Mouse (Mus musculus): ENCODE measurements around the gene Ccni. TPM values are rescaled to one million over a fixed set of nuclear protein-coding genes. Genes with fewer than 3 reads are reported as not detected.

Gene Ccni
- 100 to 1,000 TPM; 220 to 233 TPM for total RNA-seq (2021)
- 169 and 270 TPM in 2 replicates for polyA plus RNA-seq (2012; rRNA removed)
- long read RNA-seq, transcript Ccni-201 (7 exons, 2,804 nt): major isoform, 81 of 99 reads
- long read RNA-seq, partial matches to known transcripts: 6 of 99 reads
- long read RNA-seq, other reads (novel, unspliced or antisense): 12 of 99 reads

DNA sequence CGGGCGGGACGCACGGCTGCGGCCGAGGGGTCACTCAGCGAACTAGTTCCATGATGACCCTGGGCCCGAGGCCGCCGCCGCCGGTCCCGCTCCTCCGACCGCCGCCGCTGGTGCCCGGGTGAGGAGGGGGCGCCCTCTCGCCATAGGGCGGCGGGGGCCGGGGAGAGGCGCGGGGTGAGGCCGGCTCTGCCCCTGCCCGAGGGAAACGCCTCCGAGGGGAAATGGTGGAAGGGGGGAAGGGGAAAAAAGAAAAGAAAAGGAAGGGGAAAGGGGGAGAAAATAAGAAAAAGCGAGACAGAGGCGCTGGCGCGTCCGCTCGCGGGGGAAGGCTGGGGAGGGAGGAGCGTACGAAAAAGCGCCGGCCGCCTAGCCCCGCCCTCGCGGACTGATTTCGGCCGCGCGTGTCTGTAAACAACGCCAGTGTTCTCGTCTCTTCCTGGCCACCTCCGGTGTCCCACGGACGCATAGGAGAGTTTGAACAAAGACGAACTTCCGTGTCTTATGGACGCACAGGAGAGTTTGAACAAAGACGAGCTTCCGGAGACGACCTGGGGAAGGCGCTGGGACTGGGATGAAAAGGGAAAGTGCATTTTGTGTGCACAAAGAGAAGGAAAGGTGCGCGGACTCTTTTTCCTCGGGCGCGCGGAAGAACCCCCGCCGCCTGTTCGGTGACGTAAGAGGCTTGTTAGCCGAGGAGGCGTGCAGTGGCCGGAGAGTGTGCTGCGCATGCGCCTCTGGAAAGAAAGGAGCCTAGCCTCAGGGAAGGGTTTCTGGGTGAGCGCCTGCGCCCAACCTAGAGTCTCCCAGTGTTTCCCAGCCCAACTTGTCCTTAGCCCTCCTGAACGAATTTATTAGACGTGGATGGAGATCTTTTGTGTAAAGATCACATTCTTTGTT is at the start of gene Ccni, which contains the start of gene 2010109A12Rik:
TSS of gene Ccni (minus strand) at position 387 of the 897 bp plus-strand sequence.
TSS of gene 2010109A12Rik (plus strand) at position 410 of the 897 bp plus-strand sequence.
- DNase-seq: peak; percentile 97

DNA sequence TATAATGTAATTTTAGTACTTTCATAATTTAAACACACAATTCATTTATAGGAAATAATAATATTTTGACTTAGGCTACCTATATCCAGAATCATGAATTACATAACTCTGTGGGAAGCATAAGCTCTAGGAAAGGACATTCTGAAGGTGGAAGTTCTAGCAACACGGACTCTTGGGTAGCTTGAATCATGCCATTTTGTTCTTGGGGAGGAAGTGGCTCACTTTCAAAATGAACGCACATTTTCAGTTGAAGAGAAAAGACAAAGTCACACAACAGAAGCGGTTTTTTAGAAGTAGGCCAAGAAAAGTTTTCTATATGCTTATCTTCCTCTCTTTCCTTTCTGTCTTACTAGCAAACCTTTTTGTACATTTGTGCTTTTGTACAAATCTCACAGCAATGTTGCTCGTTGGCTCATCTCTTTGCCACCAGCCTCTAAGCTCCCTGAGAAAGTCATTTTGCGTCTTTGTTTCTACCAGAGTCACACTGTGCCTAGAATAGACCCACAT is 49.5 kb upstream of the Ccni start:
- no peak for DNase-seq

DNA sequence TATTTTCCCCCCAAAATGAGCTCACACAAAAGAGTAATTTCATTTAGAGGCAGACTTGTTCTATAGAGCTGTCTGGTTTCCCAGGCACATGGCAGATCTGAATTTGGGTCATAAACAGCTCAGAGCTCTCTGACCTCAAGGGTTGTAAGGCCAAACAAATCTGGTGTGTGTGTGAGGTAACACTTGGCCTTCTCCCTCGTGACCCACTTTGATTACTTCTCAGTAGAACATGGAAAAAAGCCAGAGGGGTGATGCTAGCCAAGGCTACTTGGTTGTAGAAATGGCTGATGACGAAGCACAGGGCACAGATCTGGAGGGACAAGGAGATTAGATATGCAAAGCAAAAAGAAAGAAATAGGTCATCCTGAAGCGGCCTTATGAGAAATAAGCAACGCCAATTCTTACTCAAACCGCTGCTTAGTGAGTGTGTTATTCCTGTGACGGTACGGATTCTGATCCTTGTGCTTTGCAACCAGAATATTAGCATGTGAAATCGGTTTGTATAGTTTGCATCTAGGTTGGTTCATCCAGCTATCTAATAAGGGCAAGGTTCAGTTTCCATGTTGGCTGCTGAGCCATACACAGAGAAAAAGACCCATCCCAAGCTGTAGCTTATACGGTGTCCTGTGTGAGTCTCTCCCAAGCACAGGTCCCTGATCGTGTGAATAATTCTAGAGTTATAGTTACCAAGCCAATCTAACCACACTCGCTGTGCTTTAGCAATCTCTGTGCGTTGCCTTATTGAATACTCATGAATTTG is 44.9 kb upstream of the Ccni start:
- DNase-seq: peak; percentile 91

DNA sequence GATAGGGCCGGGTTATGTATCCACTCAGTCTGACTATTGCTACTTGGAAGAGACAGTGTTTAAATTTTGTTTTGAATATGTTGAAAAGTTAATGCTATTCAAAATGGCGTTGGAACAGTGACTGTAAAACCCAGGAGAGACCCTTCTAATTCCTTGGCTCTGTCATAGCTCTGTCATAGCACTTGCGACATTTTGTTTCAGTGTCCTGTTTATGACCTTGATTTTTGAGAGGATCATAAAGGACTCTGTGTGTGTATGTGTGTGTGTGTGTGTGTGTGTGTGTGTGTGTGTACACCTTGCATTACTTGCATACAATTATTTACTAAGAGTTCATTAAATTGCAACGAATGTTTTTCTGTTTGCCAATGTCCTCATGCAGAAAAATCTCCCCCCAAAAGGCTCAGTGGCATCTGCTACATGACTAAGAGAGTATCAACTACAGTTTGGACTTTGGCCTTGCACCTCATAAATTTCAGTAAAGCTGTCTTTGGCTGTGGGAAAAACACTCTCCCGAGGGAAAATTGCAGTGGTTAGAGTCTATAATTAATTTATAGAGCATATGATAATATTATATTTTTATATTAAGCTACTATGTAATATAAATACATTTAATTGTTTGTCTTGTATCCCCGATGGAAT is 43.8 kb upstream of the Ccni start:
- peak; percentile 12 for DNase-seq

DNA sequence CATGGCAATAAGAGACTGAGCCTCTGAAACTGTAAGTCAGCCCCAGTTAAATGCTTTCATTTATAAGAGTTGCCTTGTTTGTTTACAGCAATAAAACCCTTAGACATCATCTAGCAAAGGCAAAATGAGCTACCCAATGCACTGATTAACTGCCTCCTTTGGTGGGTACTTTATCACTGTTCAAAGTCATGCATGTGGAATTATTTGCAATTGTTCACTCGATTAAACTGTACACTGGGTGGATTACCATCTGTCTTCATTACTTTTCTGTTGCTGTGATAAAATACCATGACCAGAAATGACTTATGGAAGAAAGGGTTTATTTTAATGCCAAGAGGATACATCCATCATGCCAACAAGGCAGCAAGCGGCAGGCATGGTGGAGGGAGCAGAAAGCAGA is 39.0 kb upstream of the Ccni start:
- DNase-seq: no peak

DNA sequence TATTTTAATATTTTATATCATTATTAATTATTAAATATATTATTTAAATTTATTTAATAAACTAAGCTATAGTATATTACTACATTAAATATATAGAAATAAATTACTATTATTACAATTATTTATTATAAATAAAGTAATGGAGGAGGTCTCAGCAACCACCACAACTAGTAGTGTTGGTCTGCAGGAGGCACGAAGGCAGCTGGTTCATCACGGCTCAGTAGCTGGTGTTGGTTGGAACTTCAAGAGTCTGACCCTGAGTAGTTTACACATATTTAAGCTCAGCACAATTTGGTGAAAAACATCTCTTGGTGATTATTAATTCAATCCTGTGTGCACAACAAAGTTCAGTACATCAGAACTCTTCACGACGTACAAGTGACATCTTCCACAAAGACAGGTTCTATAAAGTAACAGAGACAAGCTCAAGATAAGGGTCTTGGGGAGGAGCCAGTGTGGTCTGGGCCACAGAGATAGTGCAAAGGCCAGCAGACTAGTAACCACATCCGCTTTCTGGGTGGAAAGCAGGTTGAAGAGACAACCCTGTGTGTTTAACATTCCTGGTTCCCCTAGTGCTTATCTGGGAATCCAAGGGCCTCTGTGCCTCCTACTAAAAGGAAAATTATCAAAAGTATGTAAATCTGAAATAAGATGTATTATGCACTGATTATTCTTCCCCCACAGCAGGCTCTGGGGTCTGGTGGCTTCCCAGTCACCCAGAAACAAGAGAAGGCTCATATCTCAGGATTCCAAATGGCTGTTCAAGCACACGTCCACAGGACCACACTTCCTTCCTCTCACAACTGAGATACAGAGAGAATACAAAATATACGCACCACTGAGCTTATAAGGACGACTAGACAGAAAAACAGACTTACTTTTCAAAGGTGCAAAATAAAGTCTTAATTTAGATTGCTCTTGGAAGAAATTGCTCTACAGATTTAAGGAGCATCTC is 33.6 kb upstream of the Ccni start:
- DNase-seq: no peak

DNA sequence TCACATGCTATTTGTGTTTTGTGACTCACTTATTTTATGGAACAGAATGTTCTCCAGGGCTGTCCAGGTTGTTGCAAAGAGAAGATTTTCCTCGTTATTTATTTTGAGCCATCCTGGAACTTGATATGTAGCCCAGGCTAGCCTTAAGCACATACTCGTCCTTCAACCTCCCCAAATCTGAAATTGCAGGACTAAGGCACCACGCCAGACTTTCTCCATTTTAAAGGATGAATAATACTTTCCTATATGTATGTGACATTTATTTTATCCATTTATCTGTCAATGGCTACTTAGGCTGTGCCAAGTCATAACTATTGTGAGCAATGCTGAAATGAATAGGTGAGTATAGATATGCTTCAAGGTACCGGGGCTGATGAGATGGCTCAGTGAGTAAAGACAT is 30.2 kb upstream of the Ccni start:
- DNase-seq: no peak

DNA sequence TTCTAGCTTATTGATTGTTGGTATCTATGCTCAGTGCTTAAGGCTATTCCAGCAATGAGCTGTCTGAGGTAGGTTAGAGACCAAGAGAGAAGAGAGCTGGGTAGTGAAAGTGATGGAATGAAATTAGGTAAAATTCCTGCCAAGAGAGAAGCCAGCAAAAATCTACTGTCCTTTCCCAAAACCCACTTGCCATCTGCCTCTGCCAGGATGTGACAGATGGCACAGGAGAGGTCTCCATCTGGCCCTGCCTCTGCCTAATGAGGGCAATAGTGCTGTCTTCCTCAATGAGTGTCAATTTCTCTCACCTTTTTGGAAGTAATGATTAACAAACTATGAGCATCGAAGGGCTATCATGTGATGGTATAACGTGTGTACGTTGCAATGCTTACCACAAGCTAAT is 29.6 kb upstream of the Ccni start:
- no peak for DNase-seq

DNA sequence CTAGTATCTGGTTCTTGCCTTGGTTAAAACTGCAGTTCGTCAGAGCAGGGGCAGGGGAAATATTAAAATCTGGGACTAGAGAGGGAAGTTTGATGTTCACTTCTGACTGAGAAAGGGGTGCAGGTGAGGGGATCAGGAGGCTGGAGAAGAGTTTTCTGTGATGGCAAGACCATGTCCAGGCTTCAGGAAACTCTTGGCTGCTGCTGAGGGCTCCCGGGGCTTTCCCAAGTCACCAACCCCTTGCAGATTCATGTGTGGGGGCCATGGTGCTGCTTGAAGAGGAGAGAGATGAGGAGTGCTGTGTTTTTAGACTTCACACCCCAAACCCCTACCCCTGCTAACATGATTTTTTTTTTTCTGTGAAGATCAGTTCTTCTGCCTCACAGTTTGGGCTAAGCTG is 28.3 kb upstream of the Ccni start:
- DNase-seq: no peak

DNA sequence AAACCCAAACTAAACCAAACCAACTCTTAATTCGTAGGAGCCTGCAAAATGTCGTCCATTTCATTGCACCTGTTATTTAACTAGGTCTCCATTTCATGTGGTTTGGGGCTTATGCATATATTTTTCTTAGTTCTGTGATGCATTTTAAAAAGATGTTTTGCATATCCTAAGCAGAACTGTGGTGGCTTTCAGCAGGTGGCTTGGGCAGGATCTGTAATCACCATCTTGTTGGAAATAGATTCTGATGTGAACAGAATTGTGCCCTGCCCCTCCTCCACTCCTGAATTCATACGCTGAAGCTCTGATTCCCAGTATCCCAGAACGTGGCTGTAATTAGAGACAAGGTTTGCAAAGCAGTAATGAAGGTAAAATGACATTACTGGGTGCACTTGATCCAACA is 27.8 kb upstream of the Ccni start:
- no peak for DNase-seq

DNA sequence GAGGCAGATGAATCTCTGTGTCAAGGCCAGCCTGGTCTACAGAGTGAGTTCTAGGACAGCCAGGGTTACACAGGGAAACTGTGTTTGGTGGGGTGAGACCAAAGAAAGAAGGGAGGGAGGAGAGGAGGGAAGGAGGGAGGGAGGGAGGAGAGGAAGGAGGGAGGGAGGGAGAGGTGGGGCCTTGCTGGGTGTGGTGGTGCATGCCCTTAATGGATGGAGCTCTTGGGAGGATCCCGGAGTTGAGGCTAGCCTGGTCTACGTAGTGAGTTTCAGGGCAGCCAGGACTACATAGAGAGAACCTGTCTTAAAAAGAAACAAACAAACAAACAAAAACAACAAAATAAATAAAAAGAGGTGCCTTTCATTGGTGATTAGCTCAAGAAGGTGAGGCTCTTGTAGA is 26.5 kb upstream of the Ccni start:
- DNase-seq: no peak

DNA sequence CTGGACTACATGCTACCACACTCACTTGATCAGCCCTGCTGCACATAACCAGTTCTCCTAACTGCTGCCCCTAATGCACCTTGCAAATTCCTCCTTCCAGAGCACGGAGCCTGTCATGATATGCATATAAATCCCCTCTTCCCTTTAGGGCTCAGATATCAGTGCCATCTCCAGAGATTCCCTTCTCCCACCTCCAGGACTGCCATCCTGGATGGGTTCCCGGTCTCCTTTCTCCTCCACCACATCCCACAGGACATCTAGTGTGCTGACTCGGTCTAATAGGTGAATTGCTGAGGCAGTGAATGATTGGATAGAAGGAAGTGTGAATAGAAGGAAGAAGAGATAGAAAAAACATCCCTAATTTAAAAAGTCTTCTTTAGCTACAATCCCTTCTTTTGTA is 25.4 kb upstream of the Ccni start:
- DNase-seq: no peak

DNA sequence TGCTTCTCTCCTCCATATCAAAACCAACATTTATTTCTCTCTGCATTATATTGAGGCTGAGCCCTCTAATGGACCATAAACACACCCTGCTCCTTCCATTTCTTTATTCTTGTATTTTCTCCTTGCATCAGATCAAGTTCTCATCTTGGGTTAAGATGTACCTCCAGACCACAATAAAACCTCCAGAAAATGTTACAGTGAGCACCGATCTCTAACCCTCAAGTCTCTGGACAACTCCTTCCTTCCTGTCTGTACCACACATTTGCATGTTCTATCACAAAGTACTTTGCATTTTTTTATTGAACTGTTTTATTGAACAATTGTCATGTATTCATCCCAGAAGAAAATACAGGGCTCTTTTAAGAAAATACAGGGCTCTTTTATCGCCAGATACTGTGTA is 23.2 kb upstream of the Ccni start:
- no peak for DNase-seq

DNA sequence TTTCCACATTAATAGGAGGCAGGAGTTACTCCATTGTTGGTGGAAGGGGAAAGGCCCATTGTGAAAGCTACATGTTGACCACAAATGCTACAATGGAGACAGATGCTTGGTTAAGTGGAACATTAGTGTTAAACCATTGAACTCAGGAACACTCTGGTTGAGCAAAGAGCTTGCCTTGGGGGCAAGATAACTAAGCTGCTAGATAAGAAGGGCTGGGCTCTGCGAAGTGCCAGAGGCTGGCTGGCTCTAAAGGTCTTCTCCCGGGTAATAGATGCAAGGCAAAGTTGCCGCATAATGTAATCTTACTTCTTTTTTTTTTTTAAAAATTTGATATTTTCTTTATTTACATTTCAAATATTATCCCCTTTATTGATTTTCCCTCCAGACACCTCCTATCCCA is 20.9 kb upstream of the Ccni start:
- no peak for DNase-seq

DNA sequence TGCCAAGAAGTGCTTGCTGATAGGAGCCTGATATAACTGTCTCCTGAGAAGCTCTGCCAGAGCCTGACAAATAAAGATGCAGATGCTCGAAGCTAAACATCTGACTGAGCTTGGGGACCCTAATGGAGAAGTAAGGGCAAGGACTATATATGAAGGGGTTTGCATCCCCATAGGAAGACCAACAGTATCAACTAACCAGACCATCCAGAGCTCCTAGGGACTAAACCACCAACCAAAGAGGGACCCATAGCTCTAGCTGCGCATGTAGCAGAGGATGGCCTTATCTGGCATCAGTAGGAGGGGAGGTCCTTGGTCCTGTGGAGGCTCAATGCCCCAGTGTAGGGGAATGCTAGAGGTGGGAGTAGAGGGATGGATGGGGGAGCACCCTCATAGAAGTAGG is 18.3 kb upstream of the Ccni start:
- DNase-seq: no peak

DNA sequence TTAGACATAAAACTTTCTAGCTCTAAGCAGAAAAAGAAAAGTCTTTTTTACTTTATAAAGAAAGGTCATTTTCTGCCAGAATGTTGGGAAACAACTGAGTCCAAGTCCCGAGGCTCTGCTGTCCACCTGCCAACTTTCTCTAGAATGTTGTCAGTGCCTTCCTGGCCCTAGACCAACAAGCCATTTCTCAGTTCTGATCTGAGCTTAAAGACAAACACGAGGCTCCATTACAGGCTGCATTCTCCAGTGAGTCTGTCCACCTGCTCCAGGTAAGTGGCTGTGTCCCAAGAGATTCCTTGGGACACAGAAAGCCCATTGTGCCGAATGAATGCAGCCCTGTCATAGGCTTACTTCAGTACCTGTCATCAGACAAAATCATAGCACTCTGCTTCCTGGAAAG is 15.4 kb upstream of the Ccni start:
- DNase-seq: peak; percentile 59

DNA sequence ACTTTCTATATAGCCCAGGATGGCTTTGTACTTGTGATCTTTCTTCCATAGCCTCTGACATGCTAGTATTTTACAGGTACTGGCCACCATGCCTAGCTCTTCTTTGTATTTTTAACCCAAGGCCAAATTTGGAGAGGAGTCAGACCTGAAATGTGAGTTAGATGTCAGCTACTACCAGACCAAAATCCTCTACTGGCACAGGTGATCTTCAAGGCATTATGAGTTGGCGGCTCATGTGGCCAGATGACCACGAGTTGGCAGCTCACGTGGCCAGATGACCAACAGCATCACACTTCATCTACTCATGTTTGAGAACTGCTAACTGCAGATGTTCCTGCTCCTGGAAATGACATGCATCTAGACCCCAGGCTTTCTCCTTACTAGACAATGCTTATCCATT is 12.1 kb upstream of the Ccni start:
- DNase-seq: no peak

DNA sequence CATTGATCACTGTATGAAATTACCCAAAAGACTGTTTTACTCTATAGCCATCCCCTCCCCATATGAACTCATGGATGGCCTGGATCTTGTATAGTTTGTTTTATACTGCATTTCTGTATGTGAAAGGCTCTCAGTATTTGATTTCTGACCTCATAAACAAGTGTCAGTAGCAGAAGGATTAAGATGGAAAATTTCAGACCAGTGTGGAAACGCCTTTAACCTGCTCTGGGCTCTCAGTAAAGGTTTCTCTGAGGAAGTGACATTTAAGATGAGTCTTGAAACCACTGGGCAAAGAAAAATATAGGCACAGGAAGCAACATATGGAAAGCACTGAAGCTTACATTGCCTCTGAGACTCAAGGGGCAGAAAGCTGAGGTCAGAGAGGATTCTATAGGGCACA is 1.3 kb upstream of the Ccni start:
- DNase-seq: no peak

DNA sequence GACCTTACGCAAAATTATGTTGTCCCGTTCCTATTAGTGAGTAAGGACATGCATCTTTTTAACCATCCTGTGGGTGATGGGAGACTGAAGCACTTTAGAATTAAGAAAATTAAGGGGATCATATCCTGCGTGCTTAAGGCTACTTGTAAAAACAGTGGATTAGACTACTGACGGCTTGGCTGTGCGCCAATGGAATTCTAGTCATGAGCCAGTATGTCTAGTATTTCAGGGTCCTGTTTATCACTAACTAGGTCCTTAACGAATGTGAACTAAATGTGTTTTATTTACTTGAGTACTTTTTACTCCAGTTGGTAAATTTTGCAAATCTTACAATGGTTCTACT is 682 bp upstream of the Ccni start:
- DNase-seq: no peak

DNA sequence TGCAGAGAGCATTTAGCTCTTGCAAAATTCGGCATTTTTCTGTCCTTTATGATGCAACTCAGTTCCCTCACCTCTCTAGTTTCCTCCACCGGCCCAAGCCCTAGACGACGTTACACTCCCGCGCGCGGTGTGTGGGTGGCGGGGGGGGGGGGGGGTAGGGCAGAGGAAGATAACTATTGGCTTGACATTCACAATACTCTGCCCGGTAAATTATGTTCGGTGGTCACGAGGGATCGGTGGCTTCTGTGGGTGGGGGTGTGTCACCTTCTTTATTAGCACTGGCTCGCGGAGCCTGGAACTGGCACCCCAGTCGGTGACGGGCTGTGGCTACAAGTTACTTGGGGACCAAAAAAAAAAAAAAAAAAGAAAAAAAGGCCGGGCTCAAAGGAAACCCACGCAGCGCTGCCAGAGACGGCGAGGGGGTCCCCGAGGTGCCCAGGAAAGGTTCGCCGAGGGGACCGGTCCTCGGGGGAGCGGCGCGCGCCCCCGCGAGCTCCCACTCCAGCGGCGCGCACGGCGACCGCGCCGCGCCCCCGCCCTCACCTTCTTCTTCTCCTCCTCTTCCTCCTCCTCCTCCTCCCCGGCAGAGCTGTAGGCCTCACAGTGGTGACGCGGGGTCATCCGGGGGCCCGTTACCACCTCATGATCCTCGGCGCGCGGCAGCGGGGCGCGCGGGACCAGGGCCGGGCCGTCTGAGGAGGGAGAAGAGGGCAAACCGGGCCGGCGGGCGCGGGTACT is 755 bp downstream of the Ccni start:
- DNase-seq: peak; percentile 77

DNA sequence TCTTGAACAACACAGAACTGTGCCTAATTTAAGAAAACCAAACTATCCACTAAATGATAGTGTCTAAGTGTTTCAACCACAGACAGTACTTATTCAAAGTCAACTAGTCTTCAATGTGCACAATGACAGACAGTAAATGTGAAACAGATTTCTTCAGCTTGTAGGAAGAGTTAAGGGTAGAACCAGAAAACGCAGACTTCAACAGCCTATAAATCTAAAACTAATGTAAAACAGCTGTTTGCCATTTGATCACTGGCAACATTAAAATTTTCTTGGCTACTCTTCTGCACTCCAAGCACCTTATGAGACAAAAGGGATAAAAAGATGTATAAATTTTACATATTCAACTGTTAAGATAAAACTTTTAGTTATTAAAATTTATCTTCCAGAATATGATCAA is 5.1 kb downstream of the Ccni start:
- DNase-seq: no peak

Measured in adrenal gland, adult 2 months (tissue).